27 mouse cellular contexts compared by ENCODE assay signal in genomic region chr1:78640871-78641270, GRCm38 (mm10). TPM values are rescaled to one million over a fixed set of nuclear protein-coding genes. Genes with fewer than 3 reads are reported as not detected.
DNase-seq lines count a peak whose midpoint lies in the region; ATAC-seq and TF ChIP-seq lines count a peak whose summit lies in the region.
"Had no signal": no experiment of that assay in that cellular context is flagged by ENCODE, and none has a peak within 500 bp of the region (broad histone marks: within the 10 kb centered on the region; RNA-seq: fewer than 3 reads in every experiment).

No protein-coding gene starts in this region.

- no peaks in the 10 kb centered on the region for H3K9me3 ChIP-seq in midbrain, embryonic 11.5 days (ENCODE audit: control insufficient read depth, low read length)
- no peaks in the 10 kb centered on the region for H3K9me3 ChIP-seq in midbrain, postnatal 0 days (ENCODE audit: low read length)
- H3K9me3 ChIP-seq: embryonic facial prominence, embryonic 10.5 days; embryonic facial prominence, embryonic 13.5 days; forebrain, embryonic 12.5 days; forebrain, embryonic 15.5 days; G1E; heart, embryonic 10.5 days; hindbrain, embryonic 12.5 days; hindbrain, embryonic 15.5 days had no signal

- no peak overlapping the region for H3K4me2 ChIP-seq in midbrain, embryonic 11.5 days
- no peak overlapping the region for H3K4me2 ChIP-seq in midbrain, postnatal 0 days (ENCODE audit: low read depth, low read length, poor library complexity, severe bottlenecking)
- H3K4me2 ChIP-seq: embryonic facial prominence, embryonic 13.5 days; forebrain, embryonic 12.5 days; forebrain, embryonic 15.5 days; hindbrain, embryonic 12.5 days; hindbrain, embryonic 15.5 days had no signal

- H3K27me3 ChIP-seq in midbrain, embryonic 11.5 days (ENCODE audit: control insufficient read depth, insufficient read depth, low read length), result no peaks in the 10 kb centered on the region
- no peaks in the 10 kb centered on the region for H3K27me3 ChIP-seq in midbrain, postnatal 0 days (ENCODE audit: insufficient read depth, low read length)
- H3K27me3 ChIP-seq: CH12.LX; embryonic facial prominence, embryonic 13.5 days; forebrain, embryonic 12.5 days; forebrain, embryonic 15.5 days; hindbrain, embryonic 12.5 days; hindbrain, embryonic 15.5 days had no signal

- H3K4me1 ChIP-seq in midbrain, embryonic 11.5 days (ENCODE audit: control insufficient read depth, insufficient read depth, low read length), result no peaks in the 10 kb centered on the region
- no peaks in the 10 kb centered on the region for H3K4me1 ChIP-seq in midbrain, postnatal 0 days (ENCODE audit: insufficient read depth, low read length)
- H3K4me1 ChIP-seq: embryonic facial prominence, embryonic 10.5 days; forebrain, embryonic 12.5 days; forebrain, embryonic 15.5 days; heart, embryonic 10.5 days; hindbrain, embryonic 12.5 days; hindbrain, embryonic 15.5 days had no signal

- no peaks in the 10 kb centered on the region for H3K36me3 ChIP-seq in midbrain, embryonic 11.5 days (ENCODE audit: control insufficient read depth, insufficient read depth, low read length)
- no peaks in the 10 kb centered on the region for H3K36me3 ChIP-seq in midbrain, postnatal 0 days (ENCODE audit: insufficient read depth, low read length)
- H3K36me3 ChIP-seq: embryonic facial prominence, embryonic 10.5 days; embryonic facial prominence, embryonic 13.5 days; forebrain, embryonic 12.5 days; forebrain, embryonic 15.5 days; G1E; heart, embryonic 10.5 days; hindbrain, embryonic 12.5 days; hindbrain, embryonic 15.5 days had no signal

- peak; percentile 37 for DNase-seq in midbrain, embryonic 11.5 days (ENCODE audit: low spot score, missing footprints)
- DNase-seq in midbrain, postnatal 0 days (ENCODE audit: low spot score), result no peak
- peak; percentile 42 for DNase-seq in thymus, postnatal 14 days
- DNase-seq in thymus, postnatal 4 days, result peak; percentile 23
- DNase-seq in cerebellum, postnatal 25 days, result no peak
- DNase-seq: adrenal gland, postnatal 10 days; adrenal gland, postnatal 36 days; B cell, adult 2 months; cerebellum, adult 11 months; cerebellum, adult 2 months; cerebellum, adult 9-11 months; cerebellum, postnatal 36 days; embryo, embryonic 11 days; gastrocnemius, postnatal 25 days; heart, adult 2 months had no signal

- no peak overlapping the region for H3K27ac ChIP-seq in midbrain, embryonic 11.5 days (ENCODE audit: low read depth, low read length)
- no peak overlapping the region for H3K27ac ChIP-seq in midbrain, postnatal 0 days (ENCODE audit: low read depth, low read length)
- H3K27ac ChIP-seq: embryonic facial prominence, embryonic 10.5 days; embryonic facial prominence, embryonic 13.5 days; forebrain, embryonic 12.5 days; forebrain, embryonic 15.5 days; heart, adult 2 months; heart, embryonic 10.5 days; hindbrain, embryonic 12.5 days; hindbrain, embryonic 15.5 days had no signal

- ATAC-seq in midbrain, embryonic 11.5 days (ENCODE audit: low FRiP score), result no peak
- ATAC-seq in midbrain, postnatal 0 days (ENCODE audit: low FRiP score), result no peak
- no peak for ATAC-seq in cerebellum, adult (ENCODE audit: insufficient number of reproducible peaks, low FRiP score, low TSS enrichment)
- ATAC-seq: forebrain, embryonic 15.5 days; Patski had no signal

- no peak overlapping the region for H3K9ac ChIP-seq in midbrain, embryonic 11.5 days (ENCODE audit: low read length)
- no peak overlapping the region for H3K9ac ChIP-seq in midbrain, postnatal 0 days (replicated peaks; ENCODE audit: low read length, poor library complexity, severe bottlenecking)
- H3K9ac ChIP-seq: embryonic facial prominence, embryonic 13.5 days; forebrain, embryonic 12.5 days; forebrain, embryonic 15.5 days; hindbrain, embryonic 12.5 days; hindbrain, embryonic 15.5 days had no signal

- H3K4me3 ChIP-seq in midbrain, embryonic 11.5 days (ENCODE audit: low read depth, low read length), result no peak overlapping the region
- no peak overlapping the region for H3K4me3 ChIP-seq in midbrain, postnatal 0 days (ENCODE audit: low read depth, low read length)
- H3K4me3 ChIP-seq: embryonic facial prominence, embryonic 10.5 days; embryonic facial prominence, embryonic 13.5 days; erythroblast, embryonic 14.5 days; forebrain, embryonic 12.5 days; forebrain, embryonic 15.5 days; heart, adult 2 months; heart, embryonic 10.5 days; hindbrain, embryonic 12.5 days; hindbrain, embryonic 15.5 days had no signal

- TF ChIP-seq CTCF in midbrain, postnatal 0 days (IDR thresholded peaks at IDR 0.05), result no peak

RNA-seq across cellular contexts. Expression of gene Acsl3, which starts 16.8 kb away (rescaled TPM):
- polyA plus RNA-seq in midbrain, embryonic 11.5 days (2014; fragmentation: Nextera tagmentation; extraction: Ambion mirVana), result 97.9 and 109 TPM in 2 replicates
- total RNA-seq in midbrain, postnatal 0 days (2014; rRNA removed), result 104 and 108 TPM in 2 replicates
- polyA plus RNA-seq in midbrain, postnatal 0 days (2015; fragmentation: Nextera tagmentation; extraction: Ambion mirVana), result 87.5 and 89.2 TPM in 2 replicates

RNA-seq across cellular contexts. Expression of gene Utp14b, which starts 17.0 kb away (rescaled TPM):
- 5.3 and 6.0 TPM in 2 replicates for polyA plus RNA-seq in midbrain, embryonic 11.5 days (2014; fragmentation: Nextera tagmentation; extraction: Ambion mirVana)
- total RNA-seq in midbrain, postnatal 0 days (2014; rRNA removed), result 6.7 and 8.8 TPM in 2 replicates
- polyA plus RNA-seq in midbrain, postnatal 0 days (2015; fragmentation: Nextera tagmentation; extraction: Ambion mirVana), result 1.8 and 2.4 TPM in 2 replicates

Comparison
In these comparisons a context has a peak if more than half of its experiments do, and no peak if none do; other contexts are left out.
1. DNase-seq: peak in midbrain, embryonic 11.5 days (single experiment), thymus, postnatal 14 days (single experiment) and thymus, postnatal 4 days (single experiment); none in midbrain, postnatal 0 days (single experiment) and cerebellum, postnatal 25 days (0 of 2).